Mouse (Mus musculus): ENCODE measurements at regions not wholly inside any gene's neighbourhood (a gene's known extent, or its start where the extent isn't known, plus 50 kb on each side); places are given as distances from the start of the nearest gene placed in this dataset.

DNA sequence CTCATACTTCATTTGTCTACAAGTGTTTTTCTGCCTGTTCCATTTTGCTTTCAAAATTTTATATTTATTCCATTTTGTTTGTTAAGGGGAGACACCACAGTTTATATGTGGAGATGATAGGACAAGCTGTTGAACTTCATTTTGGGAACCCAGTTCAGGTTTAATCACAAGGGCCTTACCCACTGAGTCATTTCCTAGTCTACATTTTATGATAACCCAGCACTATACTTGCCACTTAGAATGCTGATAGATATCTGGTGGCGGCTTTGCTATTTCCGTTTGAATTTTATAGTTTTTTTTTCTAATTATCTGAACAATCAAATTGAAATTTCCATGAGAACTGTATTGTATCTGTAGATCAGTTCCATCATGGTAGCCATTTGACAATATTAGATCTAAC, 869.5 kb upstream of the B3galt2 start:
- Histone ChIP-seq H3K27me3 (ENCODE audit: low read depth, poor library complexity, severe bottlenecking) (no peaks in the 10 kb centered on the region), H3K27ac (replicated peaks) (no peak overlapping the region), H3K9me3 (replicated peaks) (no peaks in the 10 kb centered on the region), H3K4me3 (no peak overlapping the region), H3K4me1 (no peaks in the 10 kb centered on the region), H3K36me3 (no peaks in the 10 kb centered on the region)
- WGBS = 99% methylated on average over 2 of the region's 2 CpGs
- DNase-seq (ENCODE audit: low spot score) = no peak
